Mouse (Mus musculus): ENCODE data around the gene Tmc6.
"Not testable (repeated sequence)": the region's sequence is repeated elsewhere in the genome, so short reads cannot be mapped to it uniquely, and the experiment has no call there.

Gene Tmc6

DNA sequence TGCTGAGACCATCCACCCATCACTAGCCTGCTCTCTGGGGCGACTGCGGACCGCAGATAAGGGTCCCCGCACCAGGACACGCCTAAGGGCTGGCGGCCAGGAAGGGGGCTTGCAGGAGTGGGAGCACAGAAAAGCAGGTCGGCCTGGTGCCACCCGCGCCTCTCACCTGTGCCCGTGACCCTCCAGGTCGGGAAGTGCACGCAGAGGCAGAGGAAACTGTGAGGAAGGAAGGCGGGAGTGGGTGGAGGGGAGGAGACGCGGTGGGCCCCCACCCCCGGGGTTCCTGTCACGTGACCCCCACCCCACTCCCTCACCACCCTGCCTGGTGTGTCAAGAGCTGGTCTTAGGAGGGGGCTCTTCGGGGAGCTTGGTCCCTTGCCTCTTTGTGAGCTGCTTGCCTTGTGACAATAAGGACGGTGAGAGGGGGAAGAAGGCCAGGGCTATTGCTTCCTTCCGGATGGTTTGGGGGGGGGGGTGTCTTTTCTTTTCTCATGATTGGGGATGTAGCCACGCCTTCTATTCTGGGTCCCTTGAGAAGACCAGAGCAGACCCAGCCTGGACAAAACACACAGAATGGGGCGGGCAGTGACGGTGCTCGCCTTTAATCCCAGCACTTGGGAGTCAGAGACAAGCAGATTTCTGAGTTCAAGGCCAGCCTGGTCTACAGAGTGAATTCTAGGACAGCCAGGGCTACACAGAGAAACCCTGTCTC is at the start of gene Tmc6, which contains the start of gene Tmc8:
Gene Tmc6 (minus strand): TSS at position 206 of the 712 bp plus-strand sequence.
Gene Tmc8 (plus strand): TSS at position 84 of the 712 bp plus-strand sequence.
- no peak for DNase-seq

DNA sequence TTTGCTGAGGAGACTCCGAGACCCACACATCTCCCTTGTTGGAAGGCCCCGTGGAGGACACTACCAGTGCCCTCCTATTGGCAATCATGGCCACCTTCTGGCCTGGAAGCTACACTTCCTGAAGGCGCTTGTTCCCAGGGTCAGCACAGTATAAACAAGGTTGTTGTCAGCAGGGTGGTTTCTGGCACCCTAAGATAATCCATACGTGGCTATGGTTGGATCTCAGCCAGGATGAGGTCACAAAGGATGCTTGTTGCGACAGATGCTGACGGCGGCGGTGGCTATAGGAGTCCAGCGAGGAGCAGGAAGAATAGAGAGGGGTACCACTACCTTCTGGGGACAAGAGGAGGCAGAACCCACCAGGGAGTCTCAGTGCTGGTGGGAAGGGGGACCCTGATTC is 48.4 kb upstream of the Tmc6 start:
- no peak for DNase-seq

DNA sequence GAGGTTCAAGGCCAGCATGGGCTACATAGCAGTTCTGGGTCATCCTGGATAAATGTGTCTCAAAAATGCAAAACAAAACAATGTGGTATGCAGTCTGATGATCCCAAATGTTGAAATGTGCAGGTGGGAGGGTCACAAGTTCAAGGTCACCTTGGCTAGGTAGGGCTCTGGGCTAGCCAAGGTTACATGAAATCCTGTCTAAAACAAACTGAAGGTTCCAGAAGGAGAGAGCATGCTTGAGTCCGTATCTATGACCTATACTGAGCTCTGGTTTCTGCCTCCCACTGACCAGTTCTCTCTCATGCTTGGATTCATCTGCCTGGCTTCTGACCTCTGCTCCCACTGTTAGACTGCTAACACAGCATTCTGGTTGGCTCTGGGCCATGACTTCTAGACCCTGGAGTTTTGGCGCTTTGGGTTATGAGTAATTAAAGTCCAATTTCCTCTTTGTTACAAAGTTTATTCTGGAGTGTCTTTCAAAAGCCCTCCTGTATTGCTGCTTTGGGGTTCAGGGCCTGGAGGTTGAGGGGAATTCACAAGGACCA is 47.7 kb upstream of the Tmc6 start:
- DNase-seq = no peak

DNA sequence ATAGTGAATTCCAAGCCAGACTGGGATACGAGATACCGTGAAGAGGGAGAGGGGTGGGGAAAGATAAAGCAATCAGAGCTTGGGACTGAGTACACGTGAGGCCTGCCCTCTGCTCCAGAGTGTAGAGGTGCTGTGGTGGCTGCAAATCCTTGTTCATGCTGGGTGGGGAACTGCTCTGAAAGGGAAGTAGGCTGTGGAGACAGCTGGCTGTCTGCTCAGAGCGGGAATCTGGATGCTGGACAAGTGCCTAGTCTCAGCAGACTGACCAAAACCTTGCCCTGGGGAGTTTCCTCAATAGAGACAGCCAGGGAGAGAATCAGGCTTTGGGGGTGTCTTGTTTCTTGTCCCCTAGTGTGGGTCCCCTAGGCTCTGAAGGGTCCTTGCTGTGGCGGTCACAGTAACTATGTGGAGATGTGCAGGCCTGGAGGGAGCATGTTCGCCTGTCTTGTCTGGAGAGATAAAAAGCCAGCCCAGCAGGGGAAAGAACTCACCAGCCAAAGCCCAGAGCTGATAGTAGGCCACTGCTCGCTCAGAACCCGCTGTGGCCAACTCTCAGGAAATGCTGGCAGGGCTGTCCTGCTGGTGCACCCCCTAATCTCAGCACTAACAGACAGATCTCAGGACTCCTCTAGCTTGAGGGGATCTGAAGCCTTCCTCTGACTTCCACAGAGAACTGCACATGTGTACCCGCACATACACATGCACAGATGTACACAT is 47.0 kb upstream of the Tmc6 start:
- DNase-seq = no peak

DNA sequence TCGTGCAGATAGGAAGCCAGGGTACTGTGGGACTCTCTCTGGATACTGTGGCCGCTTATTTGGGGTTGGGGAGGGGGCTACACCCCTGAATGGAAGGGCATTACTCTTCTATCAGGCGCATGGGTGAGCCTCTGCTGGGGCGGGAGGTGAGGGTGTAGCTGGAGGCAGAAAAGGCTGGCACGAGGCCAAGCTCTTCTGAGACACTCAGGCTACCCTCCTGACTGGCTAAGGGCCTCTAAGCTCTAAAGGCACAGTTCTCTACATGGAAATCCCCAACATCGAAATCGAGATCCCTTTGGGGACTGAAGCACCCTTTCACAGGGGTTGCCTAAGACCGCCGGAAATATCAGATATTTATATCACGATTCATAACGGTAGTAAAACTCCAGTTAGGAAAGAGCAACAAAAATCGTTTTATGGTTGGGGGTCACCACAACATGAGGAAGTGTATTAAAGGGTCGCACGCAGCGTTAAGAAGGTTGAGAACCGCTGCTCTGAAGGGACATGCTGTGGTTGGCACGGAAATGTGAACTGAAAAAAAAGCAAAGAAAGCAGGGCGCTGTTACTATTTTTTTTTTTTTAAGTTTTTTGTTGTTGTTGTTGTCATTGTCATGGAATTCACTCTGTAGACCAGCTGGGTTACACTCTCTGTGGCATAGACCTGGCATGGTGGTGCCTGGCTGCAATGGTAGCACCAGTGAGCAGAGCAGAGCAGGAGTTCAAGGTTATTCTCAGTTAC is 46.3 kb upstream of the Tmc6 start:
- no peak for DNase-seq

DNA sequence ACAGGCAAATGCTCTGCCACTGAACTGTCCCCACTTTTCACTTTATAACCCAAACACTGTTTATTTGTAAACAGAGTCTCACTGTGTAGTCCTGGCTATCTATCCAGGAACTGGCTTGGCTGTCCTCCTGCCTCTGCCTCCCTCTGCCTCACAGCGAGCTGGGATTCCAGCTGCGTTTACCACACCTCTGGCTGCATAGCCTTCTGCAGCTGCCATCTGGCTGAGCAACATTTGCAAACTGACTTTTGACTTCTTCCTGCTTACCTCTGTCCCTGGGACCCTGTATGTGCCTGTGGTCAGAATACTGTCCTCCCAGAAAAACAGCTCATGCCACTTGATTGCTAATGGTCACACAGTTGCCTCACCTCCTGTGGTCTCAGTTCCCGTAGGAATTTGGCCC is 45.4 kb upstream of the Tmc6 start:
- no peak for DNase-seq

DNA sequence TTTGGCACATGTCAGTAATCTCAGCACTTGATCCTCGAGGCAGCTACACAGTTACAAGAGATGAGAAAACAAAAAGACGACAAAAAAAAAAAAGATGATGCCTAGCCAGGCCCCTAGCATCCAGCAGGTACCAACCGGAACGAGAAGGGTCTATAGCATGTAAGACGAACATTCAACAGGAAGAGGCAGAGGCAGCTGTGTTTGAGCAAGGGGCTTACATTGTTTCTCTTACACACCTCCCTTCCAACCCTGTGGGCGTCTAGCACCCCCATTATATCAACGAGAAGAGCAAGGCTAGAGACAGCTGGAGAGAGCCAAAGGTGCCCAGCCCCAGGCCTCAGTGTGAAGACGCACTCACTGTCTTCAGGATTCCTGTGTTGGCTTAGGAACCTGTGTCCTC is 44.9 kb upstream of the Tmc6 start:
- no peak for DNase-seq

DNA sequence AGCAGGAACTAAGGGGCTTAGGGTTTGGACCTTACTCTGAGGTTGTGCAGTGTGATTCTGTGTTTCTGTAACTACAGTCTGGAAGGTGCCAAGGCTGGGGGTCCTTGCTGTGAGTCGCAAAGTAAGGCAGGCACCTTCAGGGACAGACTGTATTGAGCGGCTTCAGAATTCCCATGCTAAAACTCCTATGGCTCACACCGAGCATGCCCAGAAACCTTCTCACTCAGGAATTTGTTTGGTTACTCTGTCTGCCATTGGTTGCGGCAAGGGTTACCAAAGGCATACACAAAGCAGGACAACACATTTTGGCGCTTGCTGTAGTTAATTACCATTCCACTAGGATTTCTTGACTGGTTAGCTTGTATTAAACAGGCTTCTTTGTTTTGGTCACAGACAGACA is 44.2 kb upstream of the Tmc6 start:
- no peak for DNase-seq

DNA sequence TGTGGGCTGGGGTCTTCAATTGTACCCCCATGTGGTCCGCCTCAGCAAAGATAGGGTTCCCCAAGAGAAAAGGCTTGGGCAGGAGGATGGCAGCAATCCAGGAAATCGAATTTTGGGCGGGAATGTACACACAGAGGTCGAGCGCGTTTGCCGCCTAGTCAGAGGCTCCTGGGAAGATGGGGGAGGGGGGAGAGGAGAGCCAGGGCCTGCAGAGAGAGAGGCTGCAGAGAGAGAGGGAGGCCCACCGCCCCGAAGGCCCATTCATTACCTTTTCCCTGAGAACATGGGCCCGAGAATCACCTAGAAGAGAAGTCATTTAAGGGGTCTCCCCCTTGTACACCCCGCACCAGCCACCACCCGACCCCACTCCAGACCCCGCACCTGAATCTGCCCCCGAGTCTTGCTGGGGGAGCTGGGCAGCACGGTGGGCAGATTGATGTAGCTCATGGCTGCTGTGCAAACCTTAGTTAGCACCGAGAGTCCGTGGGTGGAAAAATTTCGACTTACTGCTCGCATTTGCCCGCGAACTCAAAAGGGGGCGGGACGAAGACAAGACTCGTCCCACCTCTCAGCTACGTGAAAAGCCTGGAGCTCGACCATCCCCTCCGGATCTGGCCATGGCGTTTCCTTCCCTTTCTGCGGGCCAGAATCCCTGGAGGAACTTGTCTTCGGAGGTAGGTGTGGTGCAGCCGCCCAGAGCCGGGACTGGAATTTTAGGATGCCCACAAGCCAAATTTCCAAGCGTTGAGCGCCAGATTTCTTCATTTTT is 43.5 kb upstream of the Tmc6 start, which contains the start of the genes Afmid and Tk1:
Gene Afmid (plus strand): TSS at position 592 of the 769 bp plus-strand sequence.
Gene Tk1 (minus strand): TSS at position 760 of the 769 bp plus-strand sequence.
- DNase-seq = no peak

DNA sequence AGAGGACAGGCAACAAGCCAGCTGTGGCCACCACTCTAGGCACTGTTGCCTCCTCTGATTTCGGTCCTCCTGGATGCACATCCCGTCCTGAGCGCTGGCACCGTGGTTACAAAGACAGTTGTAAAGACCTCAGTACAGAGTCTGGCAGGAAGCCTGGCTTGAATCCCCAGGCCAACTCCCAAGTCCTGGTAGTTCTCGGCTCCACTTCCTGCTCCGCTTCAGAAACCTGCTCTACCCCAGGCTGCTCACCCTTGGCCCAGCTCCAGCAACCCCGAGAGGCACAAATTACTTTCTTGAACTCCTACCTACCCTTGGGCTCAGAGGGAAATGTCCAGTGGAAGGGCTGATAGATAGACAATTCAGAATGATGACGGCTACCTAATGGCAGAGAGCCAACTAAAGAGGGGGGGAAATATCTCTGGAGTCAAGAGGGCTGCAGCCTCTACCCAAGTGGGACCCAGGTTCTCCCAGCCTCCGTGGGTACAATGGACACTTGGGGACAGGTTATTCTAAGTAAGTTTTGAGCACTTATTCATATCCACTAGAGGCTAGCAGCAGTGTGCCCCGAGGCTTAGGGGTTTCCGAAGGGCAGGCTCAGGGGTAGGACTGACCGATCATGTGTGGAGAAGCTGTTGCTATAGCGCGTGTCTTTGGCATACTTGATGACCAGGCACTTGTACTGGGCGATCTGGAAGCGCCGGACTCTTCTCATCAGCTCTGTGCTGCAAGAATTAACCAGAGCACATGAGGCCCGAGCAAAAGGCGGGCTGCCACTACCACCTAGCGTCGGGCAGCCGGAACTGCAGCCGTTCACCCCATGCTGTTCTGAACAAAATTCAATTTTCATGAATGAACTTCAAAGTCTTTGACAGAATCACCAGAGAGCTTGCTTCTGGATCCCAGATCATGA is 42.3 kb upstream of the Tmc6 start:
- DNase-seq = peak; percentile 79

DNA sequence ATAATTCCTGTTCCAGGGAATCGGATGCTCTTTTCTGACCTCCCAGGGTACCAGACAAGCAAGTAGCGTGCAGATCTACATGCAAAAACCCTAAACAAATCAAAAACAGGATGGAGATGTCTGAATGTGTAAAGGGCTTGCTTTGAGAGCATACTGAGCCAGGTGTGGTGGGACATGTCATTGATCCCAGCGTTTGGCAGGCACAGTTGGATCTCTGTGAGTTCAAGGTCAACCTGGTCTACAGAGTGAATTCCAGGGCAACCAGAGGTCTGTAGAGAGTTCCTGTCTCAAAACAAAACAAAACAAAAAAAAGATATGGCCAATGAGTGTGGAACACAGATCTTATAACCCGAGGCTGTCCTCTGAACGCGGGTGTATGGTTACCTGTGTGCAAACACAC is 41.4 kb upstream of the Tmc6 start:
- DNase-seq = no peak

DNA sequence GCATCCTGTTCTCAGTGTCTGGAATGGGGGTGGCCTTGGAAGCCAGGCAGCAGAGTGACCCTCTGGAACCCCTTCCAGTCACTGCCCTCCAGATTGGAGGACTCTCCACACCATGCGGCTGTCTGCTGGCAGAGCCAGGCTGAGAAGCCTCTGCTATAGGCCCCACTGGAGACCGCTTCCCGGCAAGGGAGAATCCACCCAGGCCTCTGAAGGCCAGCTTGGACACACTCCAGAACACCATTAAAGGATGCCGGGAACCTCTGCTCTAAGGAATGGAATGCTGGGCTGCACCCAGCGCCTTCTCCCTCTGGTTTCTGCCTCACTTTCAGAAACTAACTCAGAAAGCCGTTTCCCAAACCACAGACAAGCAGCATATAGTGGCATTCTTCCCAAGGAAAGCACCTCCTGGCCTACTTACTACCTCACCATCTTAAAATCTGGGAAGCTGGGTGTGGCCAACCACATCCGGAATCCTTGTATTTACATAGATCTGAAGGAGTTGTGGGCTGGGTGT is 40.8 kb upstream of the Tmc6 start:
- DNase-seq = no peak

DNA sequence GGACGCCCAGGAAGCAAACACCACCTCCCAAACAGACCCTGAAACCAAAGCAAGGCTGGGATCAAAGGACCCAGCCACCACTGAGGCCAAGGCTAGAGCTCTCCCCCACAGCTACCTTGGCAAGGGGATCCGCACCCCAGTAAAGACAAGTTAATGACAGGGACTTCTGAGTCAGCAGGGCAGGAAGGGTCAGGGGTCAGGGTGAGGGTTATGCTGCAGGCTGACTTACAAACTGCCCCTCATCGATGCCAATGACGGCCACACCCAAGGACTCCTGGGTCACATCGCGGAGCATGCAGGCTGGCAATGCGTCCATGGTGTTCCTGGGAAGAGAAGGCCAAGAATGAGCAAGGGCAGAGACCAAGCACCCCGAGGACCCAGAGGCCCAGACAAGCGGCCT is 39.9 kb upstream of the Tmc6 start:
- no peak for DNase-seq

DNA sequence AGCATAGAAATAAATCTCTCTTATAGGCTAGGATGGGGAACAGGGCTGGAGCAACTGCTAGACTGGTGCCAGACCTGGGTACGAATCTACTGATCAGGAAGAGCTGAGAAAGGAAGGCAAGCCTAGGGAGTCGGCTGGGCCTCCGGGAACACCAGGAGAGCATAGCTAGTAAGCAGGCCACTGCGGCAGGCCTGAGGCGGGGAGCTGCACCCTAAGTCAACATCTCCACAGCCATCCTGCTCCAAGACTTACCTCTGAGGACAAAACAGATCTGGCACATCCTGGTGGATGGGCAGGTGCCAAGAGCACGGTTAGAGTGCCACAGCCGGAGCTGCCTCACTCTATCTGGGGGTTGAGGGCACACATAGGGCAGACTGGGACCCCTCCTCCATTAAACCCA is 38.2 kb upstream of the Tmc6 start:
- no peak for DNase-seq

DNA sequence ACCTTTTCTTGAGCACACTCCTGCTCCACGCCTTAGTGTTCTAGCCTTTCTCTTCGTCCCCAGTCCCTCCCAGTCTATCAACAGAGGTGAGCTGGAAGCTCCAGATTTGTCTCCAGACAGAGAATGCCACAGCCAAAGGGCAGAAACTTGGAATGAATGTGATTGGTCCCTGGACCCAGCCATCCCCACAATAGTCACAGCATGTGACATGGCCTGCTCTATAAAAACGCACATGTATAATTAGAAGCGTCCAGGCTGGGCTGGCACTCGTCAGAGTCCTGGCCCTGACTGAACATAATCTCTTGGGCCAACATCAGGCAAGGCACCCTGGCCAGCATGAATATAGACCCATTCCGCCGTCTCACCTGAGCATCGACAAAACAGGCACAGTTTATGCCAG is 37.1 kb upstream of the Tmc6 start:
- no peak for DNase-seq

DNA sequence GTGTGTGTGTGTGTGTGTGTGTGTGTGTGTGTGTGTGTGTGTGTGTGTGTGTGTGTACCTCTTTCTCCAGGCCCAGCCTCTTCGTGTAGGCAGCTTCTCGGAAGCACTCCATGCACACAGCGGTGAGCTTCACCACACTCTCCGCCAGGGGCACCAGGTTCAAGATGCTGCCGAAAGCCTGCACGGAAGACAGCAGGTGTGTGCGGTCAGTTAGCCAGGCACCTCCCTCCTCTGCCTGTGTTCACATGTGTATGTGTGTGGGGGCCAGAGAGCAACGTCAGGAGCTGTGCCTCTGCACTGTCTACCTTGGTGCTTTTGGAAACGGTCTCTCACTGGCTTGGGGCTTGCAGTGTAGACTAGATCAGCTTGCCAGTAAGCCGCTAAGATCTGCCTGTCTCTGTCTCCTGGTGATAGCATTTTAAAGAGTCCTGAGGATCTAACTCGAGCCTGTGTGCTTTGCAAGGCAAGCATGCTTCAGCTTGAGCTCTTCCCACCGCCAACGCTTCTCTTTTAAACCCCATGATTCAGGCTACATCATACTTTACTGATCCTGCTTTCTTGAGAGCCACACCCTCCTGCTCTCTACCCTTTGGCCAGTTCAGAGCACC is 34.5 kb upstream of the Tmc6 start:
- DNase-seq = no peak

DNA sequence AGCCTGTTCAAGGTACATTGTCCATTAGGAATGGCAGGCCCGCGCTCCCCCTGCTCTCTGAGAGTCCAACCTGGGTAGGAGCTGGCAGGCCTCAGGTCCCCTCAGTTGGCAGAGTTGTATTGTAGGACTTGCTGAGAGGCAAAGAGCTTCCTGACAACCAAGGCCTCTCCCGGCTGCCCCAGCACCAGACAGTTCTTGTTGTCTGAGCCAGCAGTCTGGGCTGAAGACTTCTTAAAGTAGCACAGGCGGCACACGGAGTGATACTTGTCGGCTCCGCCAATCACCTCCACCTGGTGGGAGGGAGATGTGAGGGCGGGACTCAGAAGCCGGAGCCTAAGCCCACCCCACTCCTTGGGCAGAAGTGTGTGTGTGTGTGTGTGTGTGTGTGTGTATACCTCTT is 33.9 kb upstream of the Tmc6 start:
- DNase-seq = not testable (repeated sequence)

DNA sequence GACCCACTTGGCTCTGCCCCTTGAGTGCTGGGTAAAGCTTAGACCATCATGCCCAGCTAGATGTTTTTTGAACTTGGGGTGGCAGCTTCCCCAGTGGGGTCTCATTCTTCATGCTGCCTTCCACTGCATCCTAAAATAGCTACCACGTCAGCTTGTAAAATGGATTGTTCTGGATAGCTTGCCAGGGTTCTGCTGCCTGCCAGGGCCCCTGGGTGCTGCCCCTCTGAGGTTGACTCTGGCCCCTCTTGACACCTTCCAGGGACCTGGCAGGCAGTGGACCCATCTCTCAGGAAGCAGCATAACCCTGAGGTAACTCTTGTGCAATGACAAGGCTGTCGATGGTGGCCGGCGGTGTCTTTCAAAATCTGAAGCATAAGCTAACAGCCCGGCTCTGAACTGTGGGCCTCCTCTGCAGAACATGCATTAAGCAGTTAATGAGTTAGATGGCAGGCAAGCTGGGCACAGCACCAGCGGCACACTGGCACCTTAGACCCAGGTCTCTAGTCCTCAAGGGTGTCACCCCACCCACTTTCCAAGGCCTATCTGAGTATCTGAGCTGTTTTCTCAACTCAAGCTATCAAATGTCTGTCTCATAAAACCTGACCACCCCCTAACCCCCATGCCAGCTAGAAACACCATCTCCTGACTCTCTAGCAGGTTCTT is 32.8 kb upstream of the Tmc6 start:
- DNase-seq = no peak

DNA sequence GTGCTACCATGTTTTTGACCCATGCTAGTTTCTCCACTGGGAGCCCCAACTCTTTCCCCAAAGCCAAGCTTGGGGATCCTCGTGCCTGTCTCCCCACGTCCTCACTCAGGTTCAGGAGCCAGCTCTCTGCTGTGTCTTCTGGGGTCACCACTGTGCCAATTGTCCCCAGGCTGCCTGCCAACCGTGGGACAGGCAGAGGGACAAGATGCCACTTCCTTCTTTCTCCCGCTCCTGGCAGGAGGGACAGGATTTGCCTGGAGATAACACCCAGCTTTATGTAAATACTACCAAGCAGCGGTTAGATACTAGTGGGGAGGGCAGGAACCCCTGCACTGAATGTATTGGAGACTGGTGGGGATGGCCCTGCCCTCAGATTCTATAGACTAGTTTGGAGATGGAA is 31.9 kb upstream of the Tmc6 start:
- DNase-seq = no peak

DNA sequence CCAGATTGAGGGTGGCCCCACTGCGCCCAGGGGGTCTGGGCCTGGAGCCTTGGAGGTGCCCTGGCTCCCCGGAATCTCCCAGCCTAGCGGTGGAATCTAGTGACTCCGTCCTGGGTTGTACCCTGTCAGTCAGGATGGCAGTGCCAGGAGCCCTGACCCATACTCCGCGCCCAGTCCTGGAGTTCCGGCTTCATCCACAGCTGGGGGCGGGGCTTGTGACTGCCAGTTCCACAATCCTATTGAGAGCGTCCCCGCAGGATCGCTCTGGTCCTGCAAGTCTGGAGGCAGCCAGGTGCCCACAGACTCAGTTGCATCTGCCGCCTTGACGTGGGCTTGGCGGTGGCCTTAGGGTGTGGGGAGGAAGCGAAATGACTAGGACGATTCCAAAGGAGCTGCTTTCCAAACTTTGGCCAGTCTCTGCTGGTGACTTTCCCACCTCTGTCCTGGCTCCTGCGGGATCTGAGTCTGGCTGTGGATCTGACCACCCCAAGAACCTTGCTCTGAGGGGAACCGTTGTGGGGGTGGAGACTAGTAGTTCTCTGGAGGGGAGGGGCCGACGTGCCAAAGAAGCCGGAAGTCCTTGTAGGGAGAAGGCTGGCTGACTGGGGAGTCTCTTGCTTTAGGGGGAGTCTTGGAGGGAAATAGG is 28.5 kb upstream of the Tmc6 start:
- no peak for DNase-seq

Measured in cerebellum, adult 9-10 months (tissue).